Comparison of ENCODE assay signal across 9 mouse cellular contexts in genomic region chr6:100800497-100800955, GRCm38 (mm10). TPM values are rescaled to one million over a fixed set of nuclear protein-coding genes. Genes with fewer than 3 reads are reported as not detected.
DNase-seq lines count a peak whose midpoint lies in the region; ATAC-seq lines count a peak whose summit lies in the region.
"Had no signal": no experiment of that assay in that cellular context is flagged by ENCODE, and none has a peak within 500 bp of the region (broad histone marks: within the 10 kb centered on the region; RNA-seq: fewer than 3 reads in every experiment).

No protein-coding gene starts in this region.

- no peak overlapping the region for H3K9ac ChIP-seq in forebrain, embryonic 16.5 days (replicated peaks; ENCODE audit: low read depth, low read length)
- H3K9ac ChIP-seq: liver, embryonic 13.5 days had no signal

- H3K4me1 ChIP-seq in forebrain, embryonic 16.5 days (replicated peaks; ENCODE audit: control insufficient read depth, insufficient read depth, low read length) = peaks cover 5% of the 10 kb centered on the region
- H3K4me1 ChIP-seq: liver, embryonic 13.5 days had no signal

- intact Hi-C loops in gastrocnemius, postnatal 36 days (cut with DNase I) = no loop called here

- no peaks in the 10 kb centered on the region for H3K27me3 ChIP-seq in forebrain, embryonic 16.5 days (replicated peaks; ENCODE audit: control insufficient read depth, insufficient read depth, low read length)
- H3K27me3 ChIP-seq: liver, embryonic 13.5 days had no signal

- H3K4me3 ChIP-seq in forebrain, embryonic 16.5 days (replicated peaks; ENCODE audit: low read length) = no peak overlapping the region
- H3K4me3 ChIP-seq: liver, embryonic 13.5 days had no signal

- ATAC-seq in monocyte, adult 5-6 weeks (replicated peaks; ENCODE audit: insufficient number of reproducible peaks, low FRiP score, low TSS enrichment, poor library complexity, severe bottlenecking) = peak; percentile 90
- no peak for ATAC-seq in megakaryocyte-erythroid progenitor cell, adult 5-6 weeks (replicated peaks; ENCODE audit: low FRiP score, low TSS enrichment, poor library complexity, severe bottlenecking)
- no peak for ATAC-seq in forebrain, embryonic 16.5 days

- no peak overlapping the region for H3K27ac ChIP-seq in forebrain, embryonic 16.5 days (ENCODE audit: low read length)
- H3K27ac ChIP-seq: liver, embryonic 13.5 days had no signal

- H3K9me3 ChIP-seq in forebrain, embryonic 16.5 days (ENCODE audit: control insufficient read depth, low read length) = no peaks in the 10 kb centered on the region
- H3K9me3 ChIP-seq: liver, embryonic 13.5 days had no signal

- no peaks in the 10 kb centered on the region for H3K36me3 ChIP-seq in forebrain, embryonic 16.5 days (ENCODE audit: control insufficient read depth, insufficient read depth)
- H3K36me3 ChIP-seq: liver, embryonic 13.5 days had no signal

- no peak overlapping the region for H3K4me2 ChIP-seq in forebrain, embryonic 16.5 days (ENCODE audit: low read length)
- H3K4me2 ChIP-seq: liver, embryonic 13.5 days had no signal

- DNase-seq in spleen, adult 12 weeks (ENCODE audit: low spot score) = peak; percentile 22
- no peak for DNase-seq in spleen, postnatal 4 days (ENCODE audit: low spot score in 2 of 2)
- DNase-seq in adrenal gland, postnatal 36 days = peak; percentile 76
- peak; percentile 52 to 55 for DNase-seq in gastrocnemius, postnatal 36 days
- DNase-seq in layer of hippocampus, adult 9-10 months (ENCODE audit: low spot score) = peak; percentile 50
- DNase-seq: liver, embryonic 13.5 days had no signal

- 78% methylated on average over 10 of the region's 10 CpGs for WGBS in forebrain, embryonic 16.5 days

RNA-seq across cellular contexts. Expression of gene Ppp4r2, which starts 32.9 kb away (rescaled TPM):
- total RNA-seq in adrenal gland, postnatal 36 days (2021) = 10 to 100 TPM; 70.5 to 87.0 TPM
- 10 to 100 TPM; 48.2 to 51.3 TPM for total RNA-seq in gastrocnemius, postnatal 36 days (2021)
- total RNA-seq in monocyte, adult 5-6 weeks (2017) = 121 to 148 TPM (median 146 TPM) in 3 replicates
- total RNA-seq in megakaryocyte-erythroid progenitor cell, adult 5-6 weeks (2014; fragmentation: Nextera tagmentation) = 64.5 and 77.5 TPM in 2 replicates
- 105 and 107 TPM in 2 replicates for total RNA-seq in megakaryocyte-erythroid progenitor cell, adult 5-6 weeks (2017)
- polyA plus RNA-seq in forebrain, embryonic 16.5 days (2015; fragmentation: Nextera tagmentation; extraction: Ambion mirVana) = 22.6 and 23.9 TPM in 2 replicates

Comparison
In these comparisons a context has a peak if more than half of its experiments do, and no peak if none do; other contexts are left out.
1. DNase-seq: peak in spleen, adult 12 weeks (single experiment), adrenal gland, postnatal 36 days (2 of 2), gastrocnemius, postnatal 36 days (2 of 2) and layer of hippocampus, adult 9-10 months (single experiment); none in spleen, postnatal 4 days (0 of 2).